Mouse (Mus musculus) thymus, postnatal 0 days (tissue): ENCODE data around the gene Cel. TPM values are rescaled to one million over a fixed set of nuclear protein-coding genes. Genes with fewer than 3 reads are reported as not detected.

Experiments
- DNase-seq: peaks from one replicate; pipeline ENCODE4 v3.0.0-alpha.2; 2015; ENCODE audit warnings: low spot score
- polyA plus RNA-seq: library from polyadenylated mRNA; unstranded; fragments of >200 nt; fragmentation: Nextera tagmentation; extraction: Ambion mirVana; gene quantifications from 2 replicates; pipeline ENCODE4 v1.2.1, GENCODE M21; 2015

Gene Cel
- polyA plus RNA-seq, 1 experiment from 2014 or later: 0.44 TPM

DNA sequence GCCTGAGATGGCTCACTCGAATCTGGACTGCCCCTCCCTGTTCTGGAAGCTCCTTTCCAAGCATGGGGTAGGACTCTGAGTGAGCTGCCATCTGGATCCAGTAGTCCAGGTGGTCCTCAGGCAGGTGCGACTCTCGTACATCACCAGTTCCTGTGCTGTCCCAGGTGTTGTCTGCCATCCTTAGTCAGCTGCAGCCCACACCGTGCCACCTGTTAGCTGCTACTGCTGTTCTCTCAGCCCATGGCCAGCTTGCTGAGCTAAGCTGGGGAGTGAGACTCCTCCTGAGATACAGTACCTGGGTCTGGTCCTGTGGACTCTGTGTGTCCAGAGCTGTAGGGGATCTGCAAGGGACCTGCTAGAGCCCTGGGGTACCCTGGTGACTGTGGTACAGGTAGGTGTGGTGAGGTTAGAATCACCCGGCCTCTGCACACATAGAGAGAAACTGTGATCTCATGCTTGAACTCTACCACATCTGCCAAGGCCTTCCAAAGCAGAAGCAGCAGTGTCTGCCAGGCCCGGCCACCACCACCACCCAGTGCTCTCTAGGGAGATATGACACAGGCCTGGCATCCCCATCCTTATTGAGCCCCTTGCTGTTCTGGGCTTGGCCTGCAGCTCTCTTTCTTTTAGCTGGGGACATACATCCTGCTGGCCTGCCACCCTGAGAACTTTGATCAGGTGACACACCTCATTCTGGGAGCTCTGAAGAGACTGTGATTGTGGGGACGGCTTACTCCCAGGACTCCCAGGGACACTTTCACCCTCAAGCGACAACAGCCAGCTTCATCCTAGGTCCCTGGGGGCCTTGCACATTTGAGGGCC is 25.0 kb downstream of the Cel start:
- peak; percentile 29 for DNase-seq

GRCm38 (mm10) chr2:28537634-28537920 is 25.6 kb downstream of the Cel start:
- no peak for DNase-seq

DNA sequence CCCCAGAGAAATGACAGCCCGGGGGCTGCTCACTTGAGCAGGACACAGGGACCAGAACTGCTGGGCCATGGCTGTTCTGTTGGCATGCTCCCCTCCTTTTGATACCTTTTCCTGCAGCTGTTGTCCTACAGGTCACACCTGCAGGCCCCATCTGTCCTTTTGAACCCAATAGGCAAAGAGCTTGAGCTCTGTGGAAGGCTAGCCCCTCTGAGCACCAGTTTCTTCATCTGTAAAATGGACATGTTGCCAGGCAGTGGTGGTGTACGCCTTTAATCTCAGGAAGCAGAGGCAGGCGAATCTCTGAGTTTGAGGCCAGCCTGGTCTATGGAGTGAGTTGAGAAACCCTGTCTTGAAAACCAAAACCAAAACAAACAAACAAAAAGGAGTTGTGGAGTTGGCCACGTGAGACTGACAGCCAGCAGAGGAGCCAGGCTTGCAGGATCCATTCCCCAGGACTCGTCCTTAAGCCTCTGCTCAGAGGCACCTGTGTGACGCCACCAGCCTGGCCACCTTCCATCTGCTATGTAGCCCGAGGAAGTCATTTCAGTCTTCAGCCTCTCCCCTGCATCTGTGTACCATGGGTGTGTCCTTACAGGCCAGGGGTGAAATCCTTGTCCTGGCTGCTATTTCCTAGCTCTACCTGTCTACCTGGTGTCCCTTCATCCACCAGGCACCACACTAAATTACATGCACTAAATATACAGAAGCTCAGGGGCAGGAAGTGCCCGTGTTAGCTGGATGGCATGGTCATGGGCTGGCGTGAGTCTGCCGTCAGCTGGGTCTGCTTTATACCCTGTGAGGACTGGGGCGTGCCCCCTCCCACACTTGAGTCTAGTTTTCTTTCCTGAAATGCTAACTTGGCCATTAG is 26.2 kb downstream of the Cel start:
- no peak for DNase-seq

GRCm38 (mm10) chr2:28536166-28536565 is 27.0 kb downstream of the Cel start:
- no peak for DNase-seq

- no peak for DNase-seq
These were observed 27.6 kb downstream of the Cel start for GRCm38 (mm10) chr2:28535650-28536049.

GRCm38 (mm10) chr2:28535263-28535540 is 28.0 kb downstream of the Cel start:
- no peak for DNase-seq

DNA sequence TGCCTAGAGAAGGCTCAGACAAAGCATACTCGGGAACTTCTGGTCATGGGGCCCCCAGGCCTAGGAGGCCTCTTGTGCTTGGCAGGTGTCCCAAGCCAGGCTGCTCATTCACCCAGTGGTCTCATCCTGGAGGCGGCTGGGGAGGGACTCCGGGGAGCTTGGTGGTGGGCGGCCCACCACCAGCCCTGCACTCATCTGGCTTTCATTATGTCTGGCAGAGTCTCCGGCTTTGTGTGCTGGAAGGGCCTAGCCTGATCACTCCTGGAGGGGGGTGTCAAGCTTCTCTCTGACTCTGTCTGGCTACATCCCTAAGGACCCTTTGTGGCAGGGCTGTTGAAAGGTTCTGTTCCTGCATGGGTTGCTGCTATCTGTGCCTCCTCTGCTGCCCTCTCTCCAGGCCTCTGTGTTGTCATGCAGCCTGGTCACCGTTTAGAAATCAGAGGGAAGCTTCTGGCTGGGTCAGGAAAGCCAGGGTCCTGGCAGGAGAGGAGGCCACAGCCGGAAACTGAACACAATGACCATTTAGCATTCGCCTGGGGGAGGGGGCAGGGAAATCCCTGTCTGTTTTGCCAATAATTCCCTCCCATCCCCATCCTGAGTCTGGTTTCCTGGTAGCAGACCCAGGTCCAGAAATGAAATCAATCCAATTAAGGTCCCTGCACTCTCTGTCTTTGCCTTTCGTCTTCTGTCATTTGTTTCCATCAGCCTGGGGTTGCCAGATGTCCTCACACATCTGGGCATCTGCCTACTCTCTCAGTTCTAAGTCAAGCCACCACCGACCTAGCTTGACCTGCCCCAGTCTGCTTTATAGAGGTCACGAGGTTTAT is 28.6 kb downstream of the Cel start:
- no peak for DNase-seq

- no peak for DNase-seq
These were observed 29.2 kb downstream of the Cel start for GRCm38 (mm10) chr2:28533901-28534435.

- peak; percentile 72 for DNase-seq
These were observed 30.0 kb downstream of the Cel start for GRCm38 (mm10) chr2:28532938-28533771.

- no peak for DNase-seq
These were observed 32.9 kb downstream of the Cel start for GRCm38 (mm10) chr2:28530311-28530710.

- DNase-seq: no peak
These were observed 33.3 kb downstream of the Cel start for GRCm38 (mm10) chr2:28529856-28530255.

GRCm38 (mm10) chr2:28528354-28528730 is 34.9 kb downstream of the Cel start:
- DNase-seq: no peak

DNA sequence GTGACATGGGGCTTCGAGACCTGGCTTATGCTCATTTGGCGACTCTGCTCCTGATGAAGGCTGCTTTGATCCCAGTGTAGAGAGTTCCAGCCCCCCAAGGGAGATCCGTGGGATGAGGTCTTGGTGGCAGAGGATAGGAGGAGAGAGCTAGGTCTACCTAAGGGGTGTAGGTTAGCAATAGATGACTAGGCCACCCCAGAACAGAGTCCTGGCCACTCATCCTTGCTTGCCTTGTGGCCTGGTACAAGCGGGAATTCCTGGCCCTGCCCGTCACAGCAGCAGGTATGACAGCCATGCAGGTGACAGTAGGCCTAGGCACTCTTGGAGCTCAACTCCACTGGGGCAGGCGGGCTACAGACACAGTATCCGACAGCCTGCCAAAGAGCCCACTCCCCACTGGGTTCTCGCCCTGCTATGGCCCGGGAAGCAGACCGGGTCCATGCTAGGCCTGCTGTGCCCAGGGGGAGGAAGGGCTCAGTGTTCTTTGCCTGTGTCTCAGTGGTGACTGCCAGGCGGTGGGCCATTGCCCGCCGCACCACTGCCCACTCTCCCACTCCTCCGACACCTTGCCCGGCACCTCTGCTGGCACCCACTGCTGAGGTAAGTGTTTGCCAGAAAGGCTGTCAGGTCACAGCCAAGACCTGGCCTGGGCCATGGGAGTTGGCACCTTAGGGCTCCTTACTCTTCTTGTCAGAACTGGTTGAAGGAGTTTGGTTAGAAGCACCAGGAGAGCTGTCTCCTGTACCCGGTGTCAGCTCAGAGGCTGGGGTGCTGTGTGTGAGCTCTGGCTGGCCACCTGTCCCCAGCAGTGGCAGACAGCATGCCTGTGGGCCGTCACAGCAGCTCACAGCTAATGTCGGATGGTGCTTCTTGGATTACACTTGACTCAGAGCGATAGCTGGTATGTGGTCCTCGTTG is 35.5 kb downstream of the Cel start:
- no peak for DNase-seq

GRCm38 (mm10) chr2:28525943-28526876 is 37.0 kb downstream of the Cel start:
- DNase-seq: peak; percentile 35

- peak; percentile 32 for DNase-seq
These were observed 37.8 kb downstream of the Cel start for GRCm38 (mm10) chr2:28525219-28525942.

DNA sequence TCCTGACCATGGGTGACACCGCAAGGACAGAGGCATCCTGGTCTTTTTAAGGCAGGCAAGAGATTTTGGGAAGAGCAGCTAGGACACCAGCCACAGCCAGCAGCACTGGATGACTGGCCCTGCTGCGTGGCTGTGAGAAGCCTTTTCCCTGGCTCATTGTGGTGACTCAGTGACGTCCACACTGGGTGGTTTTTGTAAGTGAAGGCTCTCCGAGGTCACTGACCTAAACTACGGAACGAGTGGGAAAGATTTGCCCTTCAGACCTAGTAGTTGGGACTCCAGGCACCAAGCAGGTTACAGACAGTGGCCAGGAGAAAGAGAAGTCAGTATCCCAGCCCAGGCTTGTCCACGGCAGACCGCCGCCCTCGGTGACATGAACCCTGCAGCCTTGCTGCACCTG is 38.8 kb downstream of the Cel start:
- no peak for DNase-seq

DNA sequence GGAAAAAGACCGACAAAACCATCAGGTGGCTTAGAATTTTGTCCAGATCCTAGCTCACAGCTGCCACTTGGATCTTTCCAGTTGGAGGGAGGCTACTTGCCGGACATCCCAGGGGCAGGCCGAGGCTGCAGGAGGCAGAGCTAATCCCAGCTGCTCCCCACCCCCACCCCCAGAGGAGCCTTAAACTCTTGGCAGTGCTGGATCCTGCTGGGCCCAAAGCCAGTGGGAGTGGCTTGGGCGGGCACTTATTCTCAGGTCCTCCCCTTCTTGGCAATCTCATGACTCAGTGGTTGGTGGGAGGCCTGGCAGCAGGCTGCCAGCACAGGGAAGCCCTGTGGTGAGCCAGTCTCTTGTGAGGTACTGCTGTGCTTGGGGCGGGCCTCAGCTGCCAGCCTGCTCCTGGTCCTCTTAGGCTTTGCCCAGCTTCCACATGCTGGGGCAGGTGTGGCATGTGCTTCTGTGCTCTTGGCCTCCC is 39.5 kb downstream of the Cel start:
- no peak for DNase-seq

DNA sequence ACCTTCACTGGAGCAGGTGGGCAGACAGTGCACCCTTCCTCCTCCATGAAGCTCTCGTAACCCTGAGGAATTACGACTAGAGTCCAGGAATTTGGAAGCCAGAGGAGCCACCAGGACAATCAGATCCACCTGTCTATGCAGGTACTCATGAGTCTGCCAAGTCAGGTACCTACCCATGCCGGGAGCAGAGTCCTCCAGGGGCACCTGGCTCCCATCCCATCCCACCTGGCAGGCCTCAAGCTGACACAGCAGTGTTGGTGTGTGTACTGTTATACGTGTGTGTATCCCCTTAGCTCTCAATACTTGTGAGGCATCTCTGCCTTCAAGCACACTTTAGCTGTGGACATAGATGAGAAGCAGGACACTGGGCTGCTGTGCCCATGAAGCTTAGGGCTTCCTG is 41.0 kb downstream of the Cel start:
- no peak for DNase-seq
